Mouse (Mus musculus) embryo, embryonic 9.5 days (tissue): ENCODE data around the gene Cnst.

ENCODE experiments used
- DNase-seq: peaks from one replicate; pipeline ENCODE4 v3.0.0-alpha.2; 2017; ENCODE audit errors: extremely low spot score

Gene Cnst

GRCm38 (mm10) chr1:179553197-179553948 is 7.2 kb downstream of the Cnst start:
- no peak for DNase-seq

- no peak for DNase-seq
These were observed 7.8 kb downstream of the Cnst start for GRCm38 (mm10) chr1:179553949-179554347.

- DNase-seq = no peak
These were observed 10.8 kb downstream of the Cnst start for GRCm38 (mm10) chr1:179556921-179557320.

- DNase-seq = no peak
These were observed 13.4 kb downstream of the Cnst start for GRCm38 (mm10) chr1:179559446-179560194.

GRCm38 (mm10) chr1:179560845-179561430 is 14.8 kb downstream of the Cnst start:
- no peak for DNase-seq

- no peak for DNase-seq
These were observed 17.0 kb downstream of the Cnst start for GRCm38 (mm10) chr1:179563211-179563610.

- DNase-seq = no peak
These were observed 17.8 kb downstream of the Cnst start for GRCm38 (mm10) chr1:179563926-179564325.

GRCm38 (mm10) chr1:179567558-179567957 is 21.4 kb downstream of the Cnst start:
- peak; percentile 33 for DNase-seq

GRCm38 (mm10) chr1:179568690-179569398 is 22.7 kb downstream of the Cnst start:
- DNase-seq = no peak

GRCm38 (mm10) chr1:179570482-179570881 is 24.3 kb downstream of the Cnst start:
- DNase-seq = no peak

GRCm38 (mm10) chr1:179571686-179572085 is 25.5 kb downstream of the Cnst start:
- no peak for DNase-seq

GRCm38 (mm10) chr1:179573650-179574206 is 27.6 kb downstream of the Cnst start:
- no peak for DNase-seq

- DNase-seq = no peak
These were observed 32.5 kb downstream of the Cnst start for GRCm38 (mm10) chr1:179578625-179579024.

- no peak for DNase-seq
These were observed 34.0 kb downstream of the Cnst start for GRCm38 (mm10) chr1:179580200-179580599.

GRCm38 (mm10) chr1:179581422-179581821 is 35.3 kb downstream of the Cnst start:
- no peak for DNase-seq

- no peak for DNase-seq
These were observed 35.9 kb downstream of the Cnst start for GRCm38 (mm10) chr1:179582021-179582433.

- DNase-seq = no peak
These were observed 36.9 kb downstream of the Cnst start for GRCm38 (mm10) chr1:179583090-179583489.

GRCm38 (mm10) chr1:179584220-179584619 is 38.0 kb downstream of the Cnst start:
- no peak for DNase-seq

GRCm38 (mm10) chr1:179585646-179586045 is 39.5 kb downstream of the Cnst start:
- DNase-seq = no peak

GRCm38 (mm10) chr1:179586430-179587095 is 40.4 kb downstream of the Cnst start:
- peak; percentile 24 for DNase-seq

GRCm38 (mm10) chr1:179588230-179588629 is 42.1 kb downstream of the Cnst start:
- no peak for DNase-seq
